Mouse (Mus musculus): ENCODE measurements around the gene Rpl23. TPM values are rescaled to one million over a fixed set of nuclear protein-coding genes. Genes with fewer than 3 reads are reported as not detected.
A peak's percentile ranks its signal among the peaks of the same experiment; 100 is the strongest.

The Rpl23 gene
- polyA plus RNA-seq, 1 experiment from 2014 or later: 314 TPM

- WGBS: 76% methylated on average over 17 of the region's 17 CpGs
- peaks cover 37% of the 10 kb centered on the region for H3K36me3 ChIP-seq
- peak overlapping the region; percentile 83; the same call in 1 of the 2 replicates for H3K27ac ChIP-seq (replicated peaks)
- no peak for ATAC-seq (ENCODE audit: low FRiP score)
- H3K27me3 ChIP-seq (replicated peaks): no peaks in the 10 kb centered on the region
- no peak overlapping the region for H3K4me2 ChIP-seq
- no peaks in the 10 kb centered on the region for H3K9me3 ChIP-seq (replicated peaks)
- peaks cover 76% of the 10 kb centered on the region for H3K4me1 ChIP-seq
- H3K9ac ChIP-seq (replicated peaks): no peak overlapping the region
- no peak overlapping the region for H3K4me3 ChIP-seq (replicated peaks)
Observed at GRCm38 (mm10) chr11:97813746-97814515, 31.7 kb upstream of the Rpl23 start.

- peak overlapping the region; percentile 83 for H3K27ac ChIP-seq (replicated peaks)
- H3K27me3 ChIP-seq (replicated peaks): no peaks in the 10 kb centered on the region
- 39% methylated on average over 7 of the region's 7 CpGs for WGBS
- no peaks in the 10 kb centered on the region for H3K9me3 ChIP-seq (replicated peaks)
- no peak overlapping the region for H3K4me3 ChIP-seq (replicated peaks)
- peak overlapping the region; percentile 46 for H3K4me2 ChIP-seq
- peak; percentile 10; the same call in 1 of the 2 replicates for ATAC-seq (ENCODE audit: low FRiP score)
- H3K4me1 ChIP-seq: peaks cover 76% of the 10 kb centered on the region
- no peak overlapping the region for H3K9ac ChIP-seq (replicated peaks)
- H3K36me3 ChIP-seq: peaks cover 41% of the 10 kb centered on the region
Observed at GRCm38 (mm10) chr11:97813085-97813484, 30.8 kb upstream of the Rpl23 start.

- WGBS: 31% methylated on average over 3 of the region's 3 CpGs
- H3K4me2 ChIP-seq: peak overlapping the region; percentile 46
- ATAC-seq (ENCODE audit: low FRiP score): peak; percentile 88
- peak overlapping the region; percentile 28; the same call in 1 of the 2 replicates for H3K9ac ChIP-seq (replicated peaks)
- 0 out of 2 replicates have a peak overlapping the region, but pooled peaks have one; percentile 5 for H3K4me3 ChIP-seq (replicated peaks)
- H3K27ac ChIP-seq (replicated peaks): peak overlapping the region; percentile 83
- no peaks in the 10 kb centered on the region for H3K9me3 ChIP-seq (replicated peaks)
- H3K36me3 ChIP-seq: peaks cover 46% of the 10 kb centered on the region
- H3K4me1 ChIP-seq: peaks cover 78% of the 10 kb centered on the region
- H3K27me3 ChIP-seq (replicated peaks): no peaks in the 10 kb centered on the region
Observed at GRCm38 (mm10) chr11:97812491-97812921, 30.3 kb upstream of the Rpl23 start.

GRCm38 (mm10) chr11:97811569-97812362 is 29.5 kb upstream of the Rpl23 start:
- Histone ChIP-seq H3K4me1 (peaks cover 78% of the 10 kb centered on the region), H3K27me3 (replicated peaks) (no peaks in the 10 kb centered on the region), H3K36me3 (peaks cover 50% of the 10 kb centered on the region), H3K4me2 (peak overlapping the region; percentile 46), H3K9me3 (replicated peaks) (no peaks in the 10 kb centered on the region), H3K9ac (replicated peaks) (peak overlapping the region; percentile 17; the same call in 1 of the 2 replicates), H3K4me3 (replicated peaks) (no peak overlapping the region), H3K27ac (replicated peaks) (peak overlapping the region; percentile 83)
- WGBS: 29% methylated on average over 12 of the region's 13 CpGs
- peak; percentile 32; the same call in 1 of the 2 replicates for ATAC-seq (ENCODE audit: low FRiP score)

GRCm38 (mm10) chr11:97810970-97811369 is 28.7 kb upstream of the Rpl23 start:
- H3K4me3 ChIP-seq (replicated peaks): no peak overlapping the region
- 22% methylated on average over 3 of the region's 3 CpGs for WGBS
- H3K4me2 ChIP-seq: no peak overlapping the region
- no peaks in the 10 kb centered on the region for H3K27me3 ChIP-seq (replicated peaks)
- no peaks in the 10 kb centered on the region for H3K9me3 ChIP-seq (replicated peaks)
- H3K9ac ChIP-seq (replicated peaks): no peak overlapping the region
- peaks cover 85% of the 10 kb centered on the region for H3K4me1 ChIP-seq
- peaks cover 42% of the 10 kb centered on the region for H3K36me3 ChIP-seq
- peak overlapping the region; percentile 4; the same call in 1 of the 2 replicates for H3K27ac ChIP-seq (replicated peaks)
- no peak for ATAC-seq (ENCODE audit: low FRiP score)

GRCm38 (mm10) chr11:97810356-97810755 is 28.1 kb upstream of the Rpl23 start:
- Histone ChIP-seq H3K27me3 (replicated peaks) (no peaks in the 10 kb centered on the region), H3K27ac (replicated peaks) (peak overlapping the region; percentile 4; the same call in 1 of the 2 replicates), H3K36me3 (peaks cover 36% of the 10 kb centered on the region), H3K4me3 (replicated peaks) (no peak overlapping the region), H3K4me2 (no peak overlapping the region), H3K4me1 (peaks cover 85% of the 10 kb centered on the region), H3K9ac (replicated peaks) (no peak overlapping the region), H3K9me3 (replicated peaks) (no peaks in the 10 kb centered on the region)
- 87% methylated on average over 7 of the region's 7 CpGs for WGBS
- ATAC-seq (ENCODE audit: low FRiP score): no peak

- no peaks in the 10 kb centered on the region for H3K9me3 ChIP-seq (replicated peaks)
- no peak overlapping the region for H3K4me3 ChIP-seq (replicated peaks)
- H3K27ac ChIP-seq (replicated peaks): peak overlapping the region; percentile 24; the same call in 1 of the 2 replicates
- WGBS: 75% methylated on average over 7 of the region's 7 CpGs
- H3K9ac ChIP-seq (replicated peaks): no peak overlapping the region
- H3K36me3 ChIP-seq: peaks cover 27% of the 10 kb centered on the region
- no peak for ATAC-seq (ENCODE audit: low FRiP score)
- peaks cover 93% of the 10 kb centered on the region for H3K4me1 ChIP-seq
- H3K4me2 ChIP-seq: no peak overlapping the region
- no peaks in the 10 kb centered on the region for H3K27me3 ChIP-seq (replicated peaks)
Observed at GRCm38 (mm10) chr11:97809235-97810121, 27.2 kb upstream of the Rpl23 start.

GRCm38 (mm10) chr11:97808621-97809234 is 26.5 kb upstream of the Rpl23 start:
- Histone ChIP-seq H3K4me3 (replicated peaks) (no peak overlapping the region), H3K27me3 (replicated peaks) (no peaks in the 10 kb centered on the region), H3K9me3 (replicated peaks) (no peaks in the 10 kb centered on the region), H3K36me3 (peaks cover 27% of the 10 kb centered on the region), H3K4me1 (peaks cover 95% of the 10 kb centered on the region), H3K27ac (replicated peaks) (peak overlapping the region; percentile 24; the same call in 1 of the 2 replicates), H3K4me2 (no peak overlapping the region), H3K9ac (replicated peaks) (no peak overlapping the region)
- 47% methylated on average over 5 of the region's 5 CpGs for WGBS
- ATAC-seq (ENCODE audit: low FRiP score): no peak

- peaks cover 93% of the 10 kb centered on the region for H3K4me1 ChIP-seq
- H3K9me3 ChIP-seq (replicated peaks): no peaks in the 10 kb centered on the region
- no peaks in the 10 kb centered on the region for H3K27me3 ChIP-seq (replicated peaks)
- H3K9ac ChIP-seq (replicated peaks): no peak overlapping the region
- H3K4me3 ChIP-seq (replicated peaks): no peak overlapping the region
- H3K36me3 ChIP-seq: peaks cover 24% of the 10 kb centered on the region
- no peak overlapping the region for H3K4me2 ChIP-seq
- ATAC-seq (ENCODE audit: low FRiP score): no peak
- WGBS: 74% methylated on average over 2 of the region's 2 CpGs
- peak overlapping the region; percentile 24 for H3K27ac ChIP-seq (replicated peaks)
Observed at GRCm38 (mm10) chr11:97808093-97808492, 25.9 kb upstream of the Rpl23 start.

- Histone ChIP-seq H3K9me3 (replicated peaks) (no peaks in the 10 kb centered on the region), H3K4me1 (peaks cover 93% of the 10 kb centered on the region), H3K36me3 (peaks cover 24% of the 10 kb centered on the region), H3K4me2 (no peak overlapping the region), H3K27ac (replicated peaks) (peak overlapping the region; percentile 24), H3K4me3 (replicated peaks) (no peak overlapping the region), H3K9ac (replicated peaks) (no peak overlapping the region), H3K27me3 (replicated peaks) (no peaks in the 10 kb centered on the region)
- 60% methylated on average over 6 of the region's 6 CpGs for WGBS
- no peak for ATAC-seq (ENCODE audit: low FRiP score)
Observed at GRCm38 (mm10) chr11:97807626-97808025, 25.4 kb upstream of the Rpl23 start.
